Mouse (Mus musculus): ENCODE measurements around the gene Olfm1.

DNA sequence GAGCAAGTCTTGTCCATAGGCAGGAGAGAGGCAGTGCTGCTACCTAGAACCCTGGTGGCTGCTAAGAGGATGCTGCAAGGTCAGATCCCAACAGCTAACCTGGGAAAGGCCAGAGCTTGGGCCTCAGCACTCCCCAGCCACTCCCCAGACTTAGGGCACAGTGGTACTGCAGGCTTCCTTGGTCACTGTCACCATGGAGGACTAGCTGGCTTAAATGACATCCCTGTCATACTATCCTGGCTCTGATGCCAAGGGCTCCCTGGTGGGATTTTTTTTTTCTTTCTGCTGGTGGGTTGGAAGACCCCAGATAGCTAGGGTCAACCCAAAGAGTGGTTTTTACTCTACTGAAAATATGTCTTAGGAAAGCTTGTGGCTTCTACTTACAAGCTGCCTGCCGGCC, 25.0 kb downstream of the Olfm1 start:
- TF ChIP-seq POLR2A (IDR thresholded peaks at IDR 0.05; ENCODE audit: control insufficient read depth, extremely low read depth, insufficient read depth, low read length, poor library complexity), result no peak
- TF ChIP-seq CTCF (IDR thresholded peaks at IDR 0.05; ENCODE audit: borderline replicate concordance, control insufficient read depth, extremely low read depth, insufficient read depth, low read length, poor library complexity), result no peak

All from thymus, adult 2 months (tissue).